Mouse (Mus musculus) embryo, embryonic 10.5 days (tissue): ENCODE results near the gene Map7.

Source experiments
- DNase-seq: peaks from one replicate; pipeline ENCODE4 v3.0.0-alpha.2; 2015; ENCODE audit warnings: low spot score

Gene Map7

DNA sequence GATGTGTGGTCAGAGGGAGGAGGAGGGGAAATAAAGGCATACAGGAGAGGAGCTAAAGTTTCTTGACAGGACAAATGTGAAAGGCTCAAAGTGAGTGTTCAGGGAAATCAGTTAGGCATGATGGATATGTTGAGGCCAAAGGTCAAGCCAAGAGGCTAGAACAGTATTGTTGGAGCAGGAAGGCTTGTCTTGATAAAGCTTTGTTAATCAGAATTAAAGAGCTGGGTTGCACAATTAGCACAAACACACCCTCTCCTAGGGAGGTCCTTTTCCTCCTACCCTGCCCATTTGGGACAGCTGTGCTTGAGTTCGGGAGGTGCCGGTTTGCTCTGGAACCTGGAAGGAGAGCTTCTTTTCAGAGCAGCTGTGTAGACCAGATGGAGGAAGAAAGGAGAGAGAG is 5.2 kb downstream of the Map7 start:
- peak; percentile 53 for DNase-seq

DNA sequence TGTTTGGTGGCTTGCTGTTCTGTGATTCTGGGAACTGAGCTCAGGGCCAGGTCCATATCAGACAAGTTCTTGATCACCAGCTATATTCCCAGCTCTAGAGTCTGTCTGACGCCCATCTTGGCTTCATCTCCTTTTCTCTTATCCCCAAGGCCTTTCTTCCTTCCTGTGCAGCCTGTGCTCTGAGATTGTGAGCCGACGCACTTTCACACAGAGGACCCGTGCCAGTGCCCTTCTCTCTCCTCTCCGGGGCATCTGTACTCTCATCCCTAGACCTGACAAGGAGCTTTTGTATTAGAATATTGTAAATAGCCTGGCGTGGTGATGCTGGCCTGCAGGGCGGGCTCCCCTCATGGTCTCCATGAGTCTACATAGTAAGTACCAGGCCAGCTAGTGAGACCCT is 7.1 kb downstream of the Map7 start:
- DNase-seq, result no peak

DNA sequence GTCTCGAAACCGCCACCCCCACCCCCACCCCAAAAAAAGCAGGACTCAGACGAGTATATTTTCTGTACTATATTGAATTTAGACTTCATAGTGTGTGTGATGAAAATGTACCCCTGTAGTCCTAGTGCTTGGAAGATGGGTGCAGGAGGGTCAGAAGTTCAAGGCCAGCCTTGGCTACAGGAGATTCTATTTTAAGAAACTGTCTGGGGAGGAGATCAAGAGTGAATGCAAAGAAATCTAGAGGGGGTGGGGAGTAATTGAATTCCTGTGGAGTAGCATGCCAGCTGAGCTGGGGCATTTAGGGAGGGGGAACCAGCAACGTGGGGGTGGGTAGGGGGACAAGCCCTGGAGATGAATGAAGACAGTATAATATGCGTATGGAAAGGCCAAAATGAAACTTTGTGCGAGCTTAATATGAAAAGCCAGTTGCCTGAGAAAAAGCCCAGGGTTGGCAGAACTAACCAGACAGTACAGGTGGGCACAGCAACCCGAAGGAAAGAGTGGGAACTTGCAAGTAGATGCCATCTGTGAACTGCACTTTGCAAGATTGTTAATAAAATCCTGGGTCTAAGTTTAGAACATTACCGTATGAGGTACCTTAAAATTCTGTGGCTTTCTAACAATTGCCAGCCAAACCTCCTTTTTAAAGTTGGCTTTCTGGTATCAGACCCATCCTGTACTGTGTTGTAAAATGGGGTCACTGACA is 8.9 kb downstream of the Map7 start:
- DNase-seq, result no peak

DNA sequence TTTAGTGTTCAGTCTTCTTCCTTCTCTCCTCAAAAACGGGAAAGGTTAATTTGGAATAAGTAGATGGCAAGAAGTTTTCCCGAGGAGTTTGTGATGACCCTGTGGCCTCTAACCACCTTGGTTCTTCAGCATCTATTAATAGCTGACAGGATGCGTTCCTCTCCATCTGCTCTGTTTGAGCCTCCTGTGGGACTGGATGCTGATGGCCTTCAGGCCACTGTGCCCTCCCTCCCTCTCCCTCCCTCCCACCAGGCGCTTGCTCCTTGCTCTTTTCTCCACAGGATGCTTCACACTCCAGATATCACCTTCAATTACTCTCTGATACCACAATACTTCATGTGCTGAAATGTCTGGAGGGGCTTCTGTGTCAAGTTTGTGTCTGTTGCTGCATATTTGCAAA is 10.5 kb downstream of the Map7 start:
- no peak for DNase-seq

DNA sequence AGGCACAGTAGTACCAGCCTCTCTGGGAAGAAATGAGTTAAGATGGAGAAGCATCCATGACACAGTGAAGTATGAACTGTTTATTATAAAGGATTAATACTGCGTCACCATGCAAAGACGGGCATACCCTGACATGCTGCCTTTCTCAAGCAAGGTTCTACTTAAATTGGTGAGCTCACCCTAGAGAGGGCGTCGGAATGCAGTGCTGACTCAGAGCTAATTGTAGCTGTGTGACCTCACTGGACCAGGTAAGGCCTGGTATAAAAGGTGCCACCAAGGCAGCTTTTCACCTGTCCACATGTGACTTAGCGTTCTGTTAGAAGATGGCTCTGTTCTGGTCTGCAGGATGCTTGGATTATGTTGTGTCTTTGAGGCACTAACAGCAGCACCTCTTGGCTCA is 11.0 kb downstream of the Map7 start:
- no peak for DNase-seq

DNA sequence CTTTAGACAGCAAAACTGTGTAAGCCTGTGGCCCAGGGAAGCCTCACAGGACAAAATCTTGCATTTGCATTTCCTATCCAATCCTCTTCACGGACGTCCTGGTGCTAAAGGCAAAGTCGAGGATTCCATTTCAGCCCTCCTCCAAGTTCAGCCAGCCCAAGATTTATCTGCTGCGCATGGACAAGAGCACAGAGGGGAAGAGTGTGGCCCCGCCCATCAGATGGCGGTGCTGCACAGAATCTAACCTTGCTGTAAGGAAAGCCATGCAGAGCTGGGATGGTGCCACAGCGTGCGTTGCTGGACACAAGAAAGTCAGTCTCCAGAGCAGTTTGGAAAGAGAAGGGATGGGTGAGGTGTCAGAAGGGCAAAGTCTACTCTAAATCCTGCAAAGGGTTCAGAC is 12.6 kb downstream of the Map7 start:
- no peak for DNase-seq

DNA sequence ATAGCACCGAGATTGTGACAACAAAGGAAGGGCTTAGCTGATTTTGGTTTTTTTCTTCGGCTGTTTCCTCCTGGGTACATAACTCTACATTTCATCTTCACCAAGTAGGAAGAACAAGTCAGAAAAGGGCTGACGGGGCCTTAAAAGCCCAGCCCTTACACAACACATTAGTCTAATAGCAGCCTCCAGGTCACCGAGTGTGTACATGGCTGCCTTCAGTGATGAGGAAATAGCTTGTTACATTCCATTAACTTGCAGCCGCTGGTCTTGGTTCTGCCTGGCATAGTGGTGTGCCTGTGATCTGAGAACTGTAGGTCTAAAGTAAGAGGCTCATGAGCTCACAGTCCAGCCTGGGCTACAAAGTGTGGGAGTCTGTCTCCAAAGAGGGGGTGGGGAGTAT is 16.5 kb downstream of the Map7 start:
- DNase-seq, result no peak

DNA sequence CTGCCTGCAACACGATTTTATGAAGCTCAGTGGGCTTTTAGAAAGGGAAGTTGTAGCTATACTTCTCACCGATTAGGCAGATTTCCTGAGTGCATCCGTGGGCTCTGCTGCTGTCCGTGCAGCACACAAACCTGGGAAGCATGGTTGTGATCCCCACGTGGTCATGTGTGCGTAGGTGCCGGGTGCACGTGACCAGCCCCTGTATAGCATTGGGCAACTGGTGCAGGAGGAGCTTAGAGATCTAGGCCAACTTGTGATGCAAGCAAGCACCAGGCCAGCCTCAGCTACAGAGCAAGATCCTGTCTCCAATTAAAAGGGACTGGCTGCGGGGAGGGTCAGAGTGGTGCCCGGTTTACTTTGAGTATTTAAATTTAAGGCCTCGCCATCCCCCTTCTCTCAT is 18.5 kb downstream of the Map7 start:
- DNase-seq, result no peak

DNA sequence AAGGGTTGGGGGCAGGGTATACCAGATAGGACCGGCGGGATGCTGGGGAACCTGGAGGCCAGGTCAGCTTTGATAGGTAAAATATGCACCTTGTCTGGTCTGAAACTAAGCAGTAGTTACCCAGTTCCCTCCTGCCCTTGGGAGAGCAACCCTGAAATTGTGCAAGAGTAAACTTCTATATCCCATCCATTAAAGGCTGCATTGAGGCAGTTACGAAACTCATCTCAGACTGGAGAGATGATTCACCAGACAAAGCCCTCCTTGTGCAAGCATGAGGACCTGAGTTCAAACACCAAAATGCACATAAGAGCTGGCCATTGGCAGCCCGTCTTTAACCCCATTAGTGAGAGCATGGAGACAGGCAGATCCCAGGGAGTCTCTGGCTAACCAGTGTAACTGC is 19.2 kb downstream of the Map7 start:
- no peak for DNase-seq

DNA sequence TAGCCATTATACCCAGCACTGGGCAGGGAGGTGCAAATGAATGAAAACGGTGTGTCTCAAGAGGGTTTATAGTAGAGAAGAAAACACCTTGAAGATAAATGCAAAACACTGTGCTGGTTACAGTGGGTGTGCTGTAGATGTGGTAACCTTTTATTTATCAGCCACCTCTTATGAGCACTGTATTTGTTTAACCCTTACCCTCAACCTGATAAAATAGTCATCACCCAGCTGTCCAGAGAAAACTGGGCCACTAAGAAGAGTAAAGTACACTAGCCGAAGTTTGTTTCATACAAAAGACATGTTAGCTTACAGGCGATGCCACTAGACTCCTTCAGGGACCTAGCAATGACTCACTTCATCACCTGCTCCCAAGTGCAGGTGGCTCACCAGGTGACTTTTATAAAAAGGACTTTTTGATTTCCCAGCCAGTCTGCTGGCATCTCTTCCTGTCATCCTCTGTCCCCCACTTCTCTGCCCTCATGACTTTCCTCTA is 21.0 kb downstream of the Map7 start:
- no peak for DNase-seq

DNA sequence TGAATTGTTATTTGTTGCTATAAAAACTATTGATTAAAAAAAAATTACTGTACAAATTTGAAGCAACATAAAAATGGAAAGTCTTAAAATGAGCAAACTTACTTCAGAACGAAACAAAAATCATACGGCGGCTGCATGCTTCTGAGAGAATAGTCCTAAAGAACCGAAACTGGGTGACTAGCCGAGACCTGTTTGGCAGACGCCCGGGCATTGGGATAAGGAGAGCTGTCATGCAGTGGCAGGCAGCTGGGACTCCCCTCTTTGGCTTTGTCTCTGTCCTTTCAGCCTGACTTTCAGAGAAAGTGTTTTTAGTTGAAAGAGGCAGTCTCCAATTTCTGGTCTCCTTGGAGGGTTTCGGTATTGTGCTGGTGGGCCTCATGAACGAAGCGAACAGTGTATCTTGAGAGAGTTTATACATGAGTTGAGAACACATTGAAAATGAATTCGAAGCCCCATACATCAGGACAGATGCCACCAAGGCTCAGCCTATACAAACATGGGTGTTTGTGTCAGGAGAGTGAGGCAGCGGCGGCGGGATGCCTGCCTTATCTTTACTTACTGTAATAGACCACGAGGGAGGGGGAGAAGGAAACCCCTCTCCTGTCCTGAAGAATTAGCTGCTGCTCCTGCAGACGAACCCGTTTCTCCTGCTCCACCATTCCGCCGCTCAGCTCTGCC is 21.8 kb downstream of the Map7 start:
- peak; percentile 30 for DNase-seq

DNA sequence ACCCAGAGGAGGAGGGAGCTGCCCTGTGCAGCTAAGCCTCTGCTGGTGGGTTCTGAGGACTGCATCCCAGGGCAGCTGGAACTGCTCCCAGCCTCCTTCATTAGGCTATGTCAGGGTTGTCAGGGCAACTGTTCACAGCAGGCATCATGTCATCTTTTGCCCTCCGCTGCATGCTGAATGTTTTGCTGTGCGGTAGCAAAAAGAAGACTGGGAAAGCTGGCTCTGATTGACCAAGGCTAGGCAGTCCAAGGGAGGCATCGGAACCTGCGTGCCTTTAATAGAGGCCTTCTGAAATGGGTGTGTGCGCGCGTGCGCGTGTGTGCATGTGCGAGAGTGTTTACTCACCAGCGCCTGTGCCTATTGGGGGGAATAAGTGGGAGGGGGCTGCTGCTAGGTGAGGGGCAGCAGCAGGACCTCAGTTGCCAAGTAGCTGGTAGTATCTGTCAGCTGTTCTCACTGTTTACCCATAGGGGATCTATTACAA is 22.4 kb downstream of the Map7 start:
- peak; percentile 89 for DNase-seq

DNA sequence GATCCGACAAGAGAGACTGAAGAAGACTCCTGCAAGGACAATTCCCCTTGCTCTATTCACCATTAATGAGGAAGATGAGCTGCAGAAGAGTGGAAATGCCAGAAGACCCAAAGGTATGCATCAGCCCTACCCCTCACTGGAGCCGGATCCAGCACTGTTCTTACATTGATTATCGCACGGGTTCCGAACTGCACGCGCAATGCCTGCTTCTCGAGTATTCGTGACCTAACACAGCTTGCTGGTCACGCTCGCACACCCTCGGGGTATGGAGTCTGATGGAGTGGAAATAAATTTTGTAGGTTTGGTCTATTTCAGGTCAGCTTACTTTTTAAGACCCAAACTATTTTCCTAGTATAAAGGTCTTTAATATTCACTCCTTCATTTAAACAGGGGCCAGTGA is 22.9 kb downstream of the Map7 start:
- DNase-seq, result no peak

DNA sequence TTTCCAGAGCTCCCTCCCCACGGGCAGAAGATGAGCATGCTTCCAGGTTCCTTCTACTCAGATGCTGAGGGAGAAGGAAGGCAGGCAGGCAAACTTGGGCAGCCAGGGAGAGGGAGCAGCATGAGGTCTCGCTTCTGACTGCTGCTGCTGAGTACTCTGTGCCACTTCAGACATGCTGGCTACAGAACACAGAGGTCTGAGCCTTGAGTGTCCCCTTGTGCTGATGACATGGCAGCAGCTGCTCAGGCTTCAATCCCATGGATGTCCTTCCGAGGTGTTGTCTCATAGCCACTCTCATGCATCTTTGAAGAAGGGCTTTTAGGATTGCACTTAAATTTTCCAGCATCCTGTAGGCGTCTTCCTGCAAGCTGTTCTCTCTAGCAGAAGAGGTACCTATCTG is 23.5 kb downstream of the Map7 start:
- no peak for DNase-seq

DNA sequence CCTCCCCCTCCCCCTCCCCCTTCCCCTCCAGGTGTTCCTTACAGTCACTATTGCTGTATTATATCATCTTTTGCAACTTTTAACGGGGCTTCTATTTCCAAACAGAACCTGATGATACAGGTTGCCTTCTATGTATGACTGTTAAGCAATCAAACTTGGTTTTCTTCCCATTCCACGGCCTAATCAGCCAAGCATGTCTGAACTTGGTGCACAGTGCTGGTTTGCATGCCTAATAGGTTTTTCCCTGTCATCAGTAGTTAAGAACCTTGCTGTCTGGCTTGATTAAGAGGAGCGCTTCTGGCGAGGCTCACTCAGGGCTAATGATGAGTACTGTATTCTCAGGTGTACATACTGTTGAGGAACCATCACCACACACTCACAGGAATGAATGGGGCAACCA is 25.5 kb downstream of the Map7 start:
- DNase-seq, result no peak

DNA sequence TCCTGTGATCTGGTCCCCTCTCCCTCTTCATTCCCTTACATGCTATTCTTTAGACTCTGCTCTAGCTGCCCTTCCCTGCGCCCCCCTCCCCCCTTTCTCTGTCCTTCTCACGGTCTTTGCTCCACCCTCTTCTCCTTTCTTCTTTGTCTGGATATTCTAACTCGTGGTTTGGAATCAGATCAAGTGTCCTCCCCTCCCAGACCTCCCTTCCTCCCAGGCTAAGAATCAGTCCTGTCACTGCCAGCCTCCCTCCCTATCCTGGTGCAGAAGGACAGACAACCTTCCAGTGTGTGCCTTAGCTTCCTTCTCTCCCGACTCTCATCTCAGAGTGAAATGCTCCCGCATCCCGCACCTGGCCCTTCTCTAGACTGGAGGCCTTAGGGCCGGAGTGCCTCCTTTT is 27.8 kb downstream of the Map7 start:
- DNase-seq, result no peak

DNA sequence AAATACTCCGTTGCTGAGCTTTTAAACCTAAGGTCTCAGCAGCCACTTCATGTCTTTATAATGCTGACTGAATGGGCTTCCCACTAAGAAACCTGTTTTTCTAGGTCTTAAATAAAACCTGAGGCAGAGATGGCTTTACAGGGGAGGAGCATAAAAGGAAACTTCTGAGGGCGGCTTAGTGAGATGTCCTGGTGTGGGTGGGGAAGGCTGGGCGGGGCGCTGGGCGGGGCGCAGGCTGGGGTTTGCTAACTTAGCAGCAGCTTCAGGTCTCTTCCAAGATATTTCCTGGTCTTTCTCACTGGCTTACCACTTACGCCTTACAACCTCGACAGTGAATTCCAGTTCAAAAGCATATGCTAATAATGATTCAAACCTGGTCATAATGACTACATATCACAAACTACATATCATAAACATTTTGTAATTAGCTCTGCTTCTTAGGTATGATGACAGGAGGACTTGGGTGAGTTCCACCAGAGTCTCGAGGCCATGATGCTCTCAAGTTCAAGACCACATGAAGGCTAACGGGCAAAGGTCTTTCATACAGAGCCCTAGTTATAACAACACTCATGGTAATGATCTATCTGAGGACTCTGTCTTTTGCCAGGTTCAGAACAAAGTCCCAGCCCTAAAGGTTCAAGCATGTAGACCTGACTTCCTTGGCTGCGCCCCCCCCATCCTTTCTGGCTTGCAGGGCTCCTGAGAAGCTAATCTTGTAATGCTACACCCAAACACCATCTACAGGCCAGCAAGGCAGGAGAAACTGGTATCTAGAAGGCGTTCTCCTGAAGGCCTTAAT is 30.7 kb downstream of the Map7 start:
- DNase-seq, result no peak

DNA sequence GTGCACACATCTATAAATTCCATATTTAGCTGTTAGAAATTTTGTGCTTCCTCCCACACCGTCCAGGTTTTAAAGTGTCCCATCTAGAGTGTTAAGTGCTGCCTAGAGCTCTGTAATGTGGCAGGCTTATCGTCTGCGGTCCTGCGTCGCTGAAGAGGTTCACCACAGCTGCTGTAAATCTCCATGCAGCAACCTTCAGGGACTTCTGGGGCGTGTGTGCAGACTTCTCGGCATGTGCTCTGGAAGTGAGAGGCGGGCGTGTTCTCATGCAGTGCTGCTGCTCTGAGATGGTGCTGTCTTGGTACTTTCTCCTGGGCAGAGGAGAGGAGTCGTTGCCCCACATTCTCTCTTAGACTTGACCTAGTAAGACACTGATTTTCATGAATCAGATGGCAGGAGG is 32.9 kb downstream of the Map7 start:
- DNase-seq, result no peak

DNA sequence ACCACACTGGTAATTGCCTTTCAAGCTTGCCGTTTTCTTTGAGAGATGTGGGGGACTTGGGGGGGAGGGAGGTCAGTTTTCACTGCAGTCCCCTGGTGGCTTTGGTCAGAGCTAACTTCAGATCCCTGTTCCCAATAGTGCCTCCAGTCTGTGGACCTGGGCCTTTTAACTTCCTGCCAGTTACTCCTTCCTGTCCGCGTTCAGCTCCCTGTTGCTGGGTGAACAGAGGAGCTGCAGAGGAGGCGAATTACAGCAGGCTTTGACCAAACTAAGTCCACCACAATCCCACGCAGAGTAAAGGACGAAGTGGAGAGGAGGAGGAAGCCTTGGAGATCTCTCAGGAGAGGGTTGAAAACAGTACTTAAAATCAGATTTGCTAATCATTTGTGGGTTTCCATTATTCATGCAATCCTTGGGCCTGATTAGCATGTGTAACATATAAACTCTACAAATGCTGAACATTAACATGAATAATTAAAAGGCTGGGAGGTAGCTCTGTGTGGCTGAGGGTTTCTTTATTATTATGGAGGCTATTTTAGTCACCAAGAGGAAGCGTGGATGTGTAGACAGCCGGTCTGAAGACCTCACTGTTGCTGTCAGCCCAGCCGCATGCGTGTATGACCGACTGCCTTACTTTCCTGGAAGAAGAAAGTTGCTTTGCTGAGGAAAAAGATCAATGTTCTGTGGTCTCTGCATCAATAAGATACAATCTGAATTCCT is 33.6 kb downstream of the Map7 start:
- DNase-seq, result peak; percentile 21

DNA sequence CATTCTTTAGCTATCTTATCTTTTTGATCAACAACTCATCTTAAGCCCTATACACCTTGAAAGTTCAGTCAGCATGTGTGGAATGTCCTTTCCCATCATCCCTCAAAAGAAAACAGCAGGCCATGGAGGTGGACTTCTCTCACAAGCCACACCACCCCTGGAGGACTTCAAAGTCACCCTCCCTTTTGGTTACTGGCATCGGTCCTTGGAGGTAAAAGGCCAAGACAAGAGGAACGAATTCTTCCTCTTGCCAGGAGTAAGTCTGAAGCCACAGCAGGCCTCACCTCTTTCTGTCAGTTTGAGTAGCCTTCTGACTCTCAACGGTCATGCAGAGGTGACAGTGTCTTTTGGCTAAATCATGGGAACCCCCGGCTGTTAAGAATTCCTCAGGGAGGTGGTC is 36.1 kb downstream of the Map7 start:
- no peak for DNase-seq

DNA sequence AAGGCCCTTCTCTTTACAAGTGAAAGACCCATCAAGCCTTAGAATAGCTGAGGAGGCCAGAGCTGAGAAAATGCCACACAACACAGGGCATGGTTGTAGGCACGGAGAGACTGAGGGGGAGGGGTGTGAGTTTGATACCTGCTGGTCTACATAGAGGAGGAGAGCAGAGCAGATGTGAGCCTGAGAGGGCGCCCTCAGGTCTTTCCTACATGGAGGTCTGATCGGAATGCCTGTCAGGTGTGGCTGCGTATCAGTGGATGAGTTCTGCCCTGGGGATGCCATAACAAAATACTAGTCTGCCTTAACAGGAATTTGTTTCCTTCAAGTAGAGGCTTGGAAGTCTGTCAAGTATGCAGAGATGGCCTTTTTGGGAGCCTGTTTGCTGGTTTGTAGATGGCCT is 37.0 kb downstream of the Map7 start:
- no peak for DNase-seq

DNA sequence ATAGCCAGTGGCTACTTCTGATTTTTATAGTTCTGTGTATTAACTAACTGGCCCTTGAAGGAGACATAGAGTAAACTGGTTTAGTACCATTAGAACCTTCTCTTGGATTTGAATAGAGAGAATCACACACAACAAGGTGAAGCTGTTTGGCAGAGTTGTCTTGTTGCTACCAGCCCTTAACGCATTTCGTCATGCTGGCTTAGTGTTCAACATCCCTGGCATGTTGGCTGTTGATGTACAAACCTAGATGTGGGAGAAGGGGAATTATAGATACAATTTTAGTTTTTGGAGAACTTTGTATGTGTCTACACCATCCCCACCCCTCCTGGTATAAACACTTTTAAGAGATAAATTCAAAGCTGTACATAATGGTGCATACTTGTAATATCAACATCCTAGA is 37.5 kb downstream of the Map7 start:
- no peak for DNase-seq
